Mouse (Mus musculus): ENCODE data around the gene Olfr1058.
"Not testable (repeated sequence)": the region's sequence is repeated elsewhere in the genome, so short reads cannot be mapped to it uniquely, and the experiment has no call there.

GRCm38 (mm10) chr2:86366342-86366741 lies 22.0 kb downstream of the Olfr1058 start:
- not testable (repeated sequence) for TF ChIP-seq E2F4 (IDR thresholded peaks at IDR 0.05; ENCODE audit: insufficient read depth); POLR2A (IDR thresholded peaks at IDR 0.05; ENCODE audit: insufficient read length, low read depth); MAX (IDR thresholded peaks at IDR 0.05; ENCODE audit: low read depth); SRF (IDR thresholded peaks at IDR 0.05; ENCODE audit: control insufficient read depth, insufficient read length, low read depth); MYOG (IDR thresholded peaks at IDR 0.05; ENCODE audit: control insufficient read depth in 1 of 3, insufficient read depth in 1 of 3, insufficient read length in 2 of 3, low read depth in 2 of 3); POLR2AphosphoS2 (IDR thresholded peaks at IDR 0.05; ENCODE audit: insufficient read length, low read depth)

Measured in myocyte (in vitro differentiated cells).